Mouse (Mus musculus) c-Kit-positive CD71-negative TER-119-negative erythroid progenitor cells, embryonic 14.5 days (primary cell): ENCODE measurements around the gene Cpxm2.

ENCODE experiments used
- DNase-seq: peaks from one replicate; pipeline ENCODE4 v3.0.0-alpha.2; 2013; ENCODE audit warnings: low read depth

Cpxm2 gene

GRCm38 (mm10) chr7:132025591-132025990, 128.9 kb downstream of the Cpxm2 start:
- no peak for DNase-seq

GRCm38 (mm10) chr7:132015933-132016332, 138.6 kb downstream of the Cpxm2 start:
- no peak for DNase-seq

DNA sequence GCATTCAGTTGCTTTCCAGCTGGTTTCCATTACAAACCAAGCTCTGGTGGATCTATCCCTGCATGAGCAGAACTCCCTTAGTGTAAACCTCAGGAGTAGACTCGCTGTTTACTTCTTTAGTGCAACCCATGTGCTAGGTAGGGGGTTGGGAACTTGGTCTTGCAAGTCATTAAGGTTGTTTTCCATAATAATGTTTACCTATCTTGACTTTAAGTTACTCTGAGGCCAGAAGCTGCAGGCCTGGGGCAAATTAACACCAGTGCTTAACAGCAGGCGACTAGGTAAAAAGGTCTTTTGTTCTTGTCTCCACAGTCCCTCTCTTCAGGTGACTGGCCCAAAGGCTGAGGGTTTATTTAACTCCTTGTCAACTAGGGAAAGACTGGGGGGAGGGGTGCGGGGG, 139.3 kb downstream of the Cpxm2 start:
- no peak for DNase-seq

- no peak for DNase-seq
Observed at GRCm38 (mm10) chr7:132013970-132014369, 140.6 kb downstream of the Cpxm2 start.

DNA sequence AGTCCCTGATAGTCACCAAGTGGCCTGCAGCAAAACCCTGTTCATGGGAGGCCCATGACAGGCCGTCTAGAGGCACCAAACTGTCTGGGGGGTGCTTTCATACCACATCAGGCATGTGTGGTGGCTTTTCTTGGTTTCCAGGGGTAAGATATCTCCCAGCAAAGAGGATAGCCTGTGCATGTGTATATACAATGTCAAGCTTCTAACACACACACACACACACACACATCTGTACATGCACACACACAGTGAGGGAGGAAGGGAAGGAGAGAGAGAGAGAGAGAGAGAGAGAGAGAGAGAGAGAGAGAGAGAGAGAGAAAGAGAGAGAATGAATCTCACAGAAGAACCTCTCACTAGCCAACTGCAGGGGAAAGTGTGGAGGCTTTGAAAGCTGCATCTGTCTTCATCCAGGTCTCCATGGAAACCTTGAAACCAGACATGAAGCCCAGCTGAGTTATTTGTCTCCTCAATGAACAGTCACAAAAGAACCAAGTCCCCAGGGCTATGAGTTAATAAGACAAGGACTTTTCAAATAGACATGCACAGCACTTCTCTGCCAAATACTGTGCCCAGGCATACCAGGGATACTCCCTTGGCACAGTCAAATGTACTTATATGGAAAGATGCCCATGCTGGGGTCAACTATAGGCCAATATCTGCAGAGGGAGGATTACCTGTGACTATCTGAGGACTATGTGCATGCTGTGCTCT, 141.4 kb downstream of the Cpxm2 start:
- no peak for DNase-seq

- no peak for DNase-seq
Observed at GRCm38 (mm10) chr7:132009002-132009401, 145.5 kb downstream of the Cpxm2 start.

- no peak for DNase-seq
Observed at GRCm38 (mm10) chr7:132005996-132006696, 148.4 kb downstream of the Cpxm2 start.

DNA sequence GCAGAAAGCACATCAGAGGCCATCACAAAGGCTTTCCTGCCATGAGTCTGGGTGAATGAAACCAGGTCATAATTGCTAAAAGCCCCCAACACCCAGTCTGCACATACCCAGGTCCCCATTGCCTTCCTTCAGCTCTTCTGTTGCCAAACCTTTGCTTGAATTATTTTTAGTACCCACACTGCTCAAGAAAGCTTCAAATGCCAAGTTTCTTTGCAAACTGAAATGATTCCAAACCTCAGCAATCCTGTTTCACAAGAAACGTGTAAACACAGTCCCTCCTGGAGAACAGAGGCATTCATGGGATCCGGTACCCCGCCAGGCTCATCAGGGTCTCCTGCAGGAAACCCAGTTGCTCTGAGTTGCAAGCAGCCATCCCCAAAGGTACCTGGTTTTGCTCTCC, 161.7 kb downstream of the Cpxm2 start:
- DNase-seq, result no peak

DNA sequence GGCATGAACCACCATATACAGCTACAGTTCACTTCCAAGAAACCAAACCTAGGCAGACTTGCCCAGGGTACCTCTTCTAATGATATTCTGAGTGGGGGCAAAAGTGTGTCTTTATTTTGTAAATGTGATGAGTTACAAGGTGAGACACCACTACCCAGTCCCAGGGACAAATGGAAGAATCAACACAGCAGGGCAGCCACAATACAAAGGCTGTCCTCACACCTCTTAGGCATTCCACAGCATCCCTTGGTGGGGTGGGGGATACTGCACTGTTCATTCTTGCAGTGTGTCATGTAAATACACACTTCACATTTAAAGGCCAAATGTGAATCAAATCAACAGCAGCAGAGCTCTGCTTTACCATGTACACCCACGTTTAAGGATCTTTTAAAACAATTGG, 162.3 kb downstream of the Cpxm2 start:
- no peak for DNase-seq

DNA sequence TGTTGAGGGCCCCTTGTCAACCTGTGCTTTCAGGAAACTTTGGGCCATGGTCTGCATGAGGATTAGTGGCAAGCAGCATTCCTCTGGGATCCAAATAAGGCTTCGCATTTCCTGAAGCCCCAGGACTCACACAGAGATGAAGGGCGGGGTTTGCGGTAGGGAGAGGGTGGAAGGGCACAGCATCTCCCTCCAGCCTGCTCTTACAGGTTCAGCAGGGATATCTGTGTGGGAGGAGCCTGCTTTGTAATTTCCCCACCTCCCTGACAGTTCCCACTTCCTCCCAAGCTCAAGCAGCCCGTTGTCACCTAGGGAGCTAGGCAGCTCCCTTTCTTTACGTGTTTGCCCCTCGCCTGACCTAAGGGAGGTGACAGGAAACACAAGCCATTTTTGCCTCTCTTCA, 165.5 kb downstream of the Cpxm2 start:
- DNase-seq, result no peak
